Mouse (Mus musculus): ENCODE data around the gene Phxr2.

- TF ChIP-seq CTCF (IDR thresholded peaks at IDR 0.05; ENCODE audit: extremely low read depth, insufficient read length, insufficient replicate concordance, low read depth, low read length), result peak; percentile 12; the same call in 1 of the 2 replicates
- no peak for TF ChIP-seq POLR2A (IDR thresholded peaks at IDR 0.05; ENCODE audit: low read depth, low read length)
Measured at GRCm38 (mm10) chr10:99168840-99169764, 43.0 kb upstream of the Phxr2 start.
